Comparison of ENCODE assay signal across 34 mouse cellular contexts in genomic region chr17:27615388-27615787, GRCm38 (mm10). TPM values are rescaled to one million over a fixed set of nuclear protein-coding genes. Genes with fewer than 3 reads are reported as not detected.
DNase-seq lines count a peak whose midpoint lies in the region; ATAC-seq and TF ChIP-seq lines count a peak whose summit lies in the region.
"Had no signal": no experiment of that assay in that cellular context is flagged by ENCODE, and none has a peak within 500 bp of the region (broad histone marks: within the 10 kb centered on the region; RNA-seq: fewer than 3 reads in every experiment).

No protein-coding gene starts in this region.

- ATAC-seq in heart, embryonic 11.5 days (replicated peaks; ENCODE audit: insufficient number of reproducible peaks, low FRiP score, low TSS enrichment): no peak
- peak; percentile 69 for ATAC-seq in megakaryocyte, adult 5-6 weeks (ENCODE audit: poor library complexity, severe bottlenecking)
- ATAC-seq: forebrain, embryonic 13.5 days; inflammation-experienced regulatory T-cells, adult 6 months; midbrain, embryonic 16.5 days had no signal

- peak overlapping the region; percentile 86 for H3K27ac ChIP-seq in gastrocnemius, adult 2 months
- peak overlapping the region; percentile 54 for H3K27ac ChIP-seq in heart, embryonic 11.5 days (ENCODE audit: low read depth, low read length)
- H3K27ac ChIP-seq: forebrain, embryonic 13.5 days; hindbrain, embryonic 10.5 days; hindbrain, embryonic 15.5 days; kidney, embryonic 15.5 days; liver, embryonic 15.5 days; lung, embryonic 15.5 days; neural tube, embryonic 13.5 days had no signal

- no peak overlapping the region for H3K9ac ChIP-seq in heart, embryonic 11.5 days (ENCODE audit: low read depth, low read length)
- H3K9ac ChIP-seq: forebrain, embryonic 13.5 days; hindbrain, embryonic 15.5 days; kidney, embryonic 15.5 days; liver, embryonic 15.5 days; lung, embryonic 15.5 days; neural tube, embryonic 13.5 days had no signal

- 45% methylated on average over 7 of the region's 7 CpGs for WGBS in heart, embryonic 11.5 days (ENCODE audit: insufficient replicate concordance)
- WGBS in lung, adult 2 months: 68% methylated on average over 7 of the region's 7 CpGs

- peak; percentile 59 for DNase-seq in gastrocnemius, adult 2 months
- no peak for DNase-seq in gastrocnemius, postnatal 10 days
- DNase-seq in heart, postnatal 36 days: no peak
- peak; percentile 38 for DNase-seq in brain, adult 2 months (ENCODE audit: low read depth, low spot score)
- no peak for DNase-seq in lung, adult 2 months
- DNase-seq: adrenal gland, postnatal 10 days; cerebellum, adult 11 months; cerebellum, adult 9-10 months; cerebellum, postnatal 36 days; kidney, adult 11 months; kidney, postnatal 25 days; liver; right cerebral cortex, postnatal 4 days; thymus, adult 2 months; thymus, postnatal 4 days had no signal

- no peak overlapping the region for H3K4me3 ChIP-seq in gastrocnemius, adult 2 months
- H3K4me3 ChIP-seq in heart, embryonic 11.5 days (ENCODE audit: low read depth, low read length): no peak overlapping the region
- no peak overlapping the region for H3K4me3 ChIP-seq in lung, adult 2 months (replicated peaks; ENCODE audit: extremely low read depth, low read depth, low read length)
- H3K4me3 ChIP-seq: forebrain, embryonic 13.5 days; hindbrain, embryonic 10.5 days; hindbrain, embryonic 15.5 days; kidney, embryonic 15.5 days; liver, embryonic 15.5 days; lung, embryonic 15.5 days; myocyte; neural tube, embryonic 13.5 days had no signal

- H3K4me2 ChIP-seq in heart, embryonic 11.5 days: peak overlapping the region; percentile 27; the same call in 1 of the 2 replicates
- H3K4me2 ChIP-seq: forebrain, embryonic 13.5 days; hindbrain, embryonic 15.5 days; kidney, embryonic 15.5 days; liver, embryonic 15.5 days; lung, embryonic 15.5 days; midbrain, embryonic 11.5 days; neural tube, embryonic 13.5 days had no signal

- intact Hi-C loops in gastrocnemius, adult 2 months (cut with DNase I): no loop called here
- intact Hi-C loops in heart, postnatal 36 days (cut with DNase I): loop anchor here (2.0 kb wide), 1 partner anchor 17 kb away; no protein-coding TSS in a partner anchor

- H3K36me3 ChIP-seq in heart, embryonic 11.5 days (ENCODE audit: control insufficient read depth, insufficient read depth, low read length): no peaks in the 10 kb centered on the region
- H3K36me3 ChIP-seq: lung, embryonic 15.5 days had no signal

- no peak for TF ChIP-seq CTCF in gastrocnemius, adult 2 months (IDR thresholded peaks at IDR 0.05)
- no peak for TF ChIP-seq CTCF in lung, adult 2 months (IDR thresholded peaks at IDR 0.05; ENCODE audit: insufficient read depth, low read length)

- TF ChIP-seq POLR2A in lung, adult 2 months (IDR thresholded peaks at IDR 0.05; ENCODE audit: borderline replicate concordance, extremely low read depth, low read depth, low read length): no peak

- H3K27me3 ChIP-seq in heart, embryonic 11.5 days (ENCODE audit: control insufficient read depth, insufficient read depth, low read length): no peaks in the 10 kb centered on the region
- H3K27me3 ChIP-seq: forebrain, embryonic 13.5 days; hindbrain, embryonic 15.5 days; kidney, embryonic 15.5 days; liver, embryonic 15.5 days; lung, embryonic 15.5 days; neural tube, embryonic 13.5 days had no signal

- no peaks in the 10 kb centered on the region for H3K9me3 ChIP-seq in heart, embryonic 11.5 days (replicated peaks; ENCODE audit: control insufficient read depth, low read length)
- H3K9me3 ChIP-seq: hindbrain, embryonic 15.5 days; liver, embryonic 15.5 days; lung, embryonic 15.5 days; neural tube, embryonic 13.5 days had no signal

- H3K4me1 ChIP-seq in heart, embryonic 11.5 days (ENCODE audit: control insufficient read depth, insufficient read depth, low read length): peaks cover 57% of the 10 kb centered on the region
- no peaks in the 10 kb centered on the region for H3K4me1 ChIP-seq in lung, adult 2 months (ENCODE audit: control insufficient read depth, insufficient read depth, low read length)

RNA-seq across cellular contexts. Expression of gene Nudt3, which starts 7.9 kb away (rescaled TPM):
- total RNA-seq in gastrocnemius, adult 2 months (2021): 100 to 1,000 TPM; 222 to 261 TPM
- total RNA-seq in gastrocnemius, postnatal 10 days (2021): 100 to 1,000 TPM; 267 to 291 TPM
- 38.8 and 47.4 TPM in 2 replicates for polyA plus RNA-seq in heart, embryonic 11.5 days (2014; fragmentation: Nextera tagmentation; extraction: Ambion mirVana)
- 100 to 1,000 TPM; 312 to 315 TPM for total RNA-seq in heart, postnatal 36 days (2021)
- total RNA-seq in megakaryocyte, adult 5-6 weeks (2015): 32.3 and 32.9 TPM in 2 replicates
- 91.6 and 93.8 TPM in 2 replicates for total RNA-seq in megakaryocyte, adult 5-6 weeks (2017)
- polyA plus RNA-seq in lung, adult 2 months (2012; rRNA removed): 60.4 and 62.8 TPM in 2 replicates

RNA-seq across cellular contexts. Expression of gene RPS10-NUDT3, which starts 19.6 kb away (rescaled TPM):
- total RNA-seq in gastrocnemius, adult 2 months (2021): 1 to 10 TPM in 1 of 2 experiments, not detected in 1; 1.4 TPM
- total RNA-seq in gastrocnemius, postnatal 10 days (2021): not detected
- polyA plus RNA-seq in heart, embryonic 11.5 days (2014; fragmentation: Nextera tagmentation; extraction: Ambion mirVana): not detected in 2 replicates
- total RNA-seq in heart, postnatal 36 days (2021): not detected
- not detected in 2 replicates for total RNA-seq in megakaryocyte, adult 5-6 weeks (2015)
- not detected in 2 replicates for total RNA-seq in megakaryocyte, adult 5-6 weeks (2017)
- not detected in 2 replicates for polyA plus RNA-seq in lung, adult 2 months (2012; rRNA removed)
- total RNA-seq: G1E; left cerebral cortex, adult 18-20 months; left cerebral cortex, postnatal 14 days; megakaryocyte progenitor cell, adult 5-6 weeks had no signal
- polyA plus RNA-seq: embryonic facial prominence, embryonic 11.5 days; forebrain, embryonic 13.5 days; G1E; hindbrain, embryonic 15.5 days; inflammation-experienced regulatory T-cells, adult 6 months; kidney, embryonic 15.5 days; limb, embryonic 11.5 days; liver, embryonic 15.5 days; lung, embryonic 15.5 days; midbrain, embryonic 11.5 days; midbrain, embryonic 16.5 days; myocyte; neural tube, embryonic 13.5 days; thymus, adult 2 months had no signal

RNA-seq across cellular contexts. Expression of gene Rps10, which starts 21.1 kb away (rescaled TPM):
- total RNA-seq in gastrocnemius, adult 2 months (2021): 100 to 1,000 TPM; 342 to 407 TPM
- total RNA-seq in gastrocnemius, postnatal 10 days (2021): 100 to 1,000 TPM; 708 to 712 TPM
- 659 and 724 TPM in 2 replicates for polyA plus RNA-seq in heart, embryonic 11.5 days (2014; fragmentation: Nextera tagmentation; extraction: Ambion mirVana)
- 100 to 1,000 TPM; 533 to 572 TPM for total RNA-seq in heart, postnatal 36 days (2021)
- 1,486 and 1,560 TPM in 2 replicates for total RNA-seq in megakaryocyte, adult 5-6 weeks (2015)
- 1,634 and 1,837 TPM in 2 replicates for total RNA-seq in megakaryocyte, adult 5-6 weeks (2017)
- 803 and 904 TPM in 2 replicates for polyA plus RNA-seq in lung, adult 2 months (2012; rRNA removed)

RNA-seq across cellular contexts. Expression of gene Pacsin1, which starts 39.9 kb away (rescaled TPM):
- under 1 TPM in 1 of 2 experiments, not detected in 1; 0.18 TPM for total RNA-seq in gastrocnemius, adult 2 months (2021)
- 1 to 10 TPM in 1 of 2 experiments, under 1 TPM in 1; 0.33 to 1.8 TPM for total RNA-seq in gastrocnemius, postnatal 10 days (2021)
- polyA plus RNA-seq in heart, embryonic 11.5 days (2014; fragmentation: Nextera tagmentation; extraction: Ambion mirVana): 2.5 and 2.9 TPM in 2 replicates
- total RNA-seq in heart, postnatal 36 days (2021): under 1 TPM in 1 of 2 experiments, not detected in 1; 0.49 TPM
- total RNA-seq in megakaryocyte, adult 5-6 weeks (2015): 0.87 and 1.2 TPM in 2 replicates
- 0.44 and 0.61 TPM in 2 replicates for total RNA-seq in megakaryocyte, adult 5-6 weeks (2017)
- 0.65 and 1.0 TPM in 2 replicates for polyA plus RNA-seq in lung, adult 2 months (2012; rRNA removed)
- total RNA-seq: megakaryocyte progenitor cell, adult 5-6 weeks had no signal
- polyA plus RNA-seq: G1E had no signal

RNA-seq across cellular contexts. Expression of gene AI413582, which starts 49.8 kb away (rescaled TPM):
- total RNA-seq in gastrocnemius, adult 2 months (2021): 1 to 10 TPM; 3.0 to 3.3 TPM
- 1 to 10 TPM; 3.5 to 4.7 TPM for total RNA-seq in gastrocnemius, postnatal 10 days (2021)
- 18.1 and 18.3 TPM in 2 replicates for polyA plus RNA-seq in heart, embryonic 11.5 days (2014; fragmentation: Nextera tagmentation; extraction: Ambion mirVana)
- total RNA-seq in heart, postnatal 36 days (2021): 10 to 100 TPM in 1 of 2 experiments, 1 to 10 TPM in 1; 7.4 to 10.4 TPM
- 58.0 and 63.8 TPM in 2 replicates for total RNA-seq in megakaryocyte, adult 5-6 weeks (2015)
- total RNA-seq in megakaryocyte, adult 5-6 weeks (2017): 55.4 and 62.9 TPM in 2 replicates
- polyA plus RNA-seq in lung, adult 2 months (2012; rRNA removed): 42.4 and 44.2 TPM in 2 replicates

Comparison
In these comparisons a context has a peak if more than half of its experiments do, and no peak if none do; other contexts are left out.
1. DNase-seq: peak in gastrocnemius, adult 2 months (single experiment) and brain, adult 2 months (single experiment); none in gastrocnemius, postnatal 10 days (single experiment), heart, postnatal 36 days (0 of 2) and lung, adult 2 months (single experiment).